Mouse (Mus musculus): ENCODE results near the gene Foxn3.

DNA sequence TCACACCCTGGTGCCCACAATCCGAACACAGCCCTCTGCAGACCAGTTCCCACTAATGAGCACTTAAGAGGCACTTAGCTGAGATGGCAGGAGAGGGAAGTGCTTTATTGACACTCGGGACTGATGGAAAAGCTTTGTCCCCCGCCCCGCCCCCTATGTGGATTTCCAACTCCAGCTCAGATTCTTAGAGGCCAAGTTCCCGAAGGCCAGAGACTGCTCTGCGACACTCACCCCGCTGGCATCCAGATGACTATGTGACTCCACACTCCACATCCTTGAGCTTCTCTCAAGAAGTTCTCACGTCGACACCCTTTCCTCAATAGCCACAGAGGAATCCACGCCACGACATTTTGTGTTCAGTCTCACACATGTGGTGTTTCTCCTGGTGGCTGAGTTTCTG lies 295.6 kb downstream of the Foxn3 start:
- TF ChIP-seq POLR2A (IDR thresholded peaks at IDR 0.05; ENCODE audit: extremely low read depth, insufficient read depth, low read length) (no peak), CTCF (IDR thresholded peaks at IDR 0.05; ENCODE audit: low read depth, low read length) (no peak)

All from liver, adult 2 months (tissue).